Mouse (Mus musculus): Measurements from ENCODE around the gene Dusp18. TPM values are rescaled to one million over a fixed set of nuclear protein-coding genes. Genes with fewer than 3 reads are reported as not detected.

Gene Dusp18
- total RNA-seq (2023): 2.8 TPM

DNA sequence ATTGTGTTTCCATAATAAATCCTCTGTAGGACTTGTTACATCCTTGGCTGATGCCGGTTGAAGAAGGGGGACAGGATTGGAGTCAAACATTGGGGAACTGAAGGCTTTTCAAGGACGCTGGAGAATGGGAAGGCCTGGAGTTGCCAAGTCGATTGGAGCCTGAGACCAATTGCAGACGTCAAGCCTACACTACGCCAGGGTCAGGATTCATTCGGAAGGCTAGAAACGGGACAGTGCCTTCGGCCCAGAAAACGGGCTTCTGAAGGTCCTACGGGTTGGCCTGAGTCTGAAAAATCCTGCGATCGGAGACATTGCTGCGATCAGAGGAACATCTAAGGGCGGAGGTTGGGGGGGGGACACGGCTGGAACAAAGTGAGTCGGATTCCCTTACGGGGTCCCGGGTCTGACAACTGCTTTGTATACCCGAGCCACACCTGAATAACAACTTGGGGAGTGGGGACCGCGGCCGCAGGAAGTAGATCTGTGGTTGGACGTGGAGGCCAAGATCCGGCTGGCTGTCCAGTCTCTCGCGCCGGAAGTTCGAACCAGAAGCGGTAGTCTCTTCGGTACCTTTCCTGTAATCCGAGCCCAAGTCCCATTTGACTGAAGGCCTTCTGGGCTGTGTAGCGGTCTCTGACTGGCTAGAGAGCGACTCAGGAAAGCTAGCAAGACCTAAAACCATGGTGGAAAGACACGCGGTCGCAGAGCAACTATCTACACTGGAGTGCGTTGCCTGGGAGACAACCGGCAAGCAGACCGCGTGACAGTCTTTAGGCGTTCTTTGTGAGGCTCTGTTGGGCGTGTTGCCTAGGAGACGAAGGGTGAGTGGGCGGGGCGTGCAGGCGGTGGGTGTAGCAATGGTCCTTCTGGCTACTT lies at the start of gene Dusp18, which contains the start of gene 4921536K21Rik:
Gene Dusp18 (plus strand): TSS at position 835 of the 876 bp plus-strand sequence.
Gene 4921536K21Rik (minus strand): TSS at position 693 of the 876 bp plus-strand sequence.

GRCm38 (mm10) chr11:3863454-3864112 lies 31.5 kb upstream of the Dusp18 start, which contains the start of gene Osbp2:
TSS of gene Osbp2 (minus strand) at chr11:3863903.

GRCm38 (mm10) chr11:3914109-3914840 lies 19.2 kb downstream of the Dusp18 start, which contains the start of gene Slc35e4:
TSS of gene Slc35e4 (minus strand) at chr11:3914664.

GRCm38 (mm10) chr11:3931511-3932211 lies 36.6 kb downstream of the Dusp18 start, which contains the start of gene Tcn2:
TSS of gene Tcn2 (minus strand) at chr11:3932159.

Other genes with a start within 250 kb of the Dusp18 start
- 63.9 TPM for gene Morc2a, start 246.0 kb upstream of the Dusp18 start, total RNA-seq (2023)
- not detected for gene Osbp2, start 31.3 kb upstream of the Dusp18 start, total RNA-seq (2023)
- not detected for gene 4921536K21Rik, start 142 bp upstream of the Dusp18 start, total RNA-seq (2023)
- 1.7 TPM for gene Slc35e4, start 19.4 kb downstream of the Dusp18 start, total RNA-seq (2023)
- 10.8 TPM for gene Tcn2, start 36.9 kb downstream of the Dusp18 start, total RNA-seq (2023)
- gene Pes1, start 68.7 kb downstream of the Dusp18 start, total RNA-seq (2023): 78.1 TPM
- not detected for gene 4930556J24Rik, start 81.5 kb downstream of the Dusp18 start, total RNA-seq (2023)
- gene Gal3st1, start 88.4 kb downstream of the Dusp18 start, total RNA-seq (2023): not detected
- gene Sec14l4, start 136.2 kb downstream of the Dusp18 start, total RNA-seq (2023): not detected
- gene Sec14l3, start 169.6 kb downstream of the Dusp18 start, total RNA-seq (2023): not detected
- gene Mtfp1, start 200.2 kb downstream of the Dusp18 start, total RNA-seq (2023): 2.6 TPM
- gene Sec14l2, start 228.2 kb downstream of the Dusp18 start, total RNA-seq (2023): 0.88 TPM
- 18.4 TPM for gene Rnf215, start 240.0 kb downstream of the Dusp18 start, total RNA-seq (2023)

Data from CD4-positive naive resting alpha-beta T cell, adult 76 days (primary cell).